Mouse (Mus musculus): ENCODE measurements at regions not wholly inside any gene's neighbourhood (a gene's known extent, or its start where the extent isn't known, plus 50 kb on each side); places are given as distances from the start of the nearest gene placed in this dataset.

DNA sequence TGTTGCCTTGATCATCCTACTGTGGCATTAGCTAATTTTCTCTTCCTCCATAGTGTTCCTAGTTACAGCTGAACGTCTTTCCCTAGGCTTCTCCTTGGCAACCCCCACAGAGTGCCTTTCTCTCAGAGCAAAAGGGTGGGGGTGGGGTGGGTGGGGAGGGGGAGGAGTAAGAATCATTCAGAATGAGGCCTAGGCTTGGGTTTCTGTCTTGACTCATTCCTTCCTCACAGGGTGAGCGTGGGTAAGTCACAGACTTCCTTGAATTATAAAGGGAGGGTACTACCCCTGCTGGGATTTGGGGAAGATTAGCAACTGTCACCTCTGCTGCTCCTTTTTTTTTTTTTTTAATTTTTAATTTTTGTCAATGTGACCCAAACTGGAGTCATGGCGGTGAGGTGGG is 114.5 kb downstream of the Dhx35 start:
- intact Hi-C loops (cut with DNase I), result no loop called here

DNA sequence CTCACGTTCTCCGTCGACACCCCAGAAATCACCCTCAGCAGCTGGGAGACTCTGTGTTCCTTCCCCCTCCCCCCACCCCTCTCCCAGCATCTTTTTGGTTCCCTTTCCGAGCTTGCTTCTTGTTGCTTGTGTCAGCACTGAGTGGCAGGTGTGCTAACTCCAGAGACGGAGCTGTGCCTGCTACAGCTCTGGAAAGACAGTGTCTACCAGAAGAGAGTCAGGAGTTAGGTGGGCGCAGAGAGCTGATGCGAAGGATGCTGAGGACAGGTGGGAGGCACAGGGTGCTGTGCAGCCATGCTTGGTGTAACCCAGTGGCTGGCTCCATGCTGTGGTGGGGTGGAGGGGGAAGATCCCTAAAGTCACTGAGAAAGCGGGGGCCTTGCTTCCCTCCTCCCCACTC is 115.7 kb downstream of the Dhx35 start:
- intact Hi-C loops (cut with DNase I), result loop anchor here (5.0 kb wide), 3 partner anchors 152 to 1682 kb away; no protein-coding TSS in a partner anchor

DNA sequence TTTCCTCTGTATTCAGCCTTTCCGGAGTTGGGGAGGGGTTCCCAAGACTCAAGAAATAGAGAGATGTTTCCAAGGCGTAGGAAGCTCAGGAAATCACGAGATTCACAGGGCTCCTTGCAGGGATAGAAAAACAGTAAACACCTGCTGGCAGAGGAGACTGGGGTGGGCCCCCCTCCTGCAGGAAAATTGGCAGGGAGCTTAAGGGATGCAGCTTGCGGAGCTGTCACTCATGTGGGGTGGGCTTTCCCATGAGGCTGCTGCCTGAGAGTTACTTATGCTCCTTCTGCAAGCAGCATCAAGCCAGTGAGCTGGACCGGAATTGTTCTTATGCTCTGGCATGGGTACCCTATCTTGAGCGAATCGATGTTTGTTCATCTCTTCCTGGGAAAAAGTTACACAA is 116.6 kb downstream of the Dhx35 start:
- intact Hi-C loops (cut with DNase I), result loop anchor here (5.0 kb wide), 3 partner anchors 151 to 1681 kb away; no protein-coding TSS in a partner anchor

- intact Hi-C loops (cut with DNase I), result loop anchor here (5.0 kb wide), 3 partner anchors 150 to 1680 kb away; no protein-coding TSS in a partner anchor
Measured at GRCm38 (mm10) chr2:158912631-158913258, 118.1 kb downstream of the Dhx35 start.

DNA sequence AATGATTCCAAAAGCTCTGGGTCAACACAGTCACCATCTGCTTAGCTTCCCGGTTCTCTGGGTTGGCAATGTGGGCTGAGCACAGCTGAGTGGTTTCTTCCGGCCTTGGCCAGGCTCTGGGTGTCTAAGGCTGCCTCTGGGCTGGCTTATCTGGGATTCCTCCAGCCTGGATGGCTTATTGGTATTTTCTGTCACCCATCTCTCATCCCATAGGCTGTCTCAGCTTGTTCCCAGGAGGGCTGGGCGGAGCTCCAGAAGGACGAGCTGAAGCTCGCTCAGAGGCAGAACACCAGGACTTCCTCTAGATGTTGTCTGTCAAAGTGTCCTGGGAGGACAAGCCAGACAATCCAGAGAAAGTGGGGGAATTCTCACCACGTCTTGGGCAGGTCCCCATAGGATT is 122.8 kb downstream of the Dhx35 start:
- intact Hi-C loops (cut with DNase I), result no loop called here

GRCm38 (mm10) chr2:158918312-158918711 is 123.7 kb downstream of the Dhx35 start:
- intact Hi-C loops (cut with DNase I), result no loop called here

DNA sequence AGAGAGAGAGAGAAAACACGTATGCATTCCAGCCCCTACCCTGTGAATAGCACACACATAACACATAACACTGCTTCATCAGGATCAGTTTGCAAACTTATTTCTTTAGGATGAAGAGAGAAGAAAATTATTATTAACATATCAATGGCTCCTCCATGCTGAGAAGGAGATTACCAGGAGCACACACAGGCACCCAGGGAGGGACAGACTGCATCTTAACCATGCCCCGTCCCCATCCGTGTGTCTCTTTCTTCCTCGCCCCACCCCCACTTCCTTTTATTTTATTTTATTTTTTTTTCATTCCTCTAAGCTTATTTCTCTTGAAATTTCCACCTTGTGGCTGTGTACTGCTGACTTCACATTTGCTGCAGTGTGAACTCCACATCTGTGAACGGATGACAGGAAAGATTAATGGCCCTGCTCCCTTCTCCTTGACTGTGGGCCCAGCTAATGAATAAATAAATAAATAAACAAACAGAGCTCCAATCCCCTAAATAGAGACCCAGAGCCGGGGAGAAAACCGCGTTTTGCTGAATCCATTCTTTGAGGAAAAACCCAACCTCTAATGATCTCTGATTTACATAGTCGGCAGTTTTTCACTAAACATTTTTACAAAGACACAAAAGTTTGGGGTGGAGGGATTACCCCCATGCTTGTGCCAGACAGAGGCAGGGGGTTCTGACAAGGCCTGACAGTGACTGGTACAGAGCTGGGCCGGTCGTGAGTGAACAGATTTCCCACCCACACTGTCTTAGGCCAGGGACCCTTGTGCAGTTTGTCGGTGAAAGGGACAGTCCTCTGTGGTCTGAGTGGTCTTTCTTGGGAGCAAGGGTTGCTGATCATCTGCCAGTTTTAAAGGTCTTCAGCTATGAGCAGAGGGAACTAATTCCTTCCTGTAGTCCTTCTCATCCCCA is 127.0 kb downstream of the Dhx35 start:
- intact Hi-C loops (cut with DNase I), result no loop called here

GRCm38 (mm10) chr2:158922766-158923165 is 128.2 kb downstream of the Dhx35 start:
- intact Hi-C loops (cut with DNase I), result no loop called here

DNA sequence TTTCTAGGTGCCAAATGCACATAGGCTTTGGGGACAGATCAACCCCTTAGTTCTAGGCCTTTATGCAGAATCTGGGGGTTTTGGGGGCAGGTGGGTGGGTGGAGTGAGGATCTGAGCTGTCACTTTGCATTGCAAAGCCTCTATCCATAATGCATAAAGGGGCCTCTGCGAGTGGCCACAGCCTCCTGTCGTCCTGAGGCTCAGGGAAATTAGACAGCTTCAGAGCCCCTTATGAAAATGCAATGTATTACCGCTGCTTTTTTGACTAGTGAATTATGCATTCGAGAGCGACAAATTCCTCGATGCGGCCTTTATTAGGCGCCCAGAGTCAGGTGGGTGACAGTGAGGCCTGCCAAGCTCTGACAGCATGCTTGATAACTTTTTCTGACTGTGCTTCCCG is 134.9 kb downstream of the Dhx35 start:
- intact Hi-C loops (cut with DNase I), result no loop called here

DNA sequence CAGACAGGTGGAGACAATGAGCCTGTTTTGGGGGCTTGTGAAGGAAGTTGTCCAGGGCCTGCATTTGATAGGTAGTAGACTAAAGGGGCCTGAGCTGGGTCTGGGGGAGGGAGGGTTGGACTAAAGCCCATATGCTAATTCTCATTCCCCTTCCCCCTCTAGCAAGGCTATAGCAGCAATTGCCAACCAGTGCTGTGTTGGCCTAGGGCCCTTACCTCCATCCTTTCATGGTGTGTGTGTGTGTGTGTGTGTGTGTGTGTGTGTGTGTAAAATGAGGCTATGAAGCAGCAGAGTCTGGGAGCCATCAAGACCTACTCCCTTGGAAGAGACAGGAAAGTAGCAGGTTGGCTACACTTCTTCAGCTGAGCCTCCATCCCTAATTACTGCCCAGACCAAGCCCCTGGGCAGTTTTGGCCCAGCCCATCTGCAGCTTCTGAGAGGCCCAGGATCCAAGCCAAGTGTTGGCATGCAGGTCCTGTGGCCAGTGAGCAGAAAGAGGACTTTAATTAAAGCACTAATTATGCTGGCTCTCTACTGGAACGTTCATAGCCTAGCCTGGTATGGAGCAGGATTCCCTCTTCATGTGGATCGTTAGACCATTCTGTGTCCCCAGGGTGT is 143.4 kb downstream of the Dhx35 start:
- intact Hi-C loops (cut with DNase I), result no loop called here

DNA sequence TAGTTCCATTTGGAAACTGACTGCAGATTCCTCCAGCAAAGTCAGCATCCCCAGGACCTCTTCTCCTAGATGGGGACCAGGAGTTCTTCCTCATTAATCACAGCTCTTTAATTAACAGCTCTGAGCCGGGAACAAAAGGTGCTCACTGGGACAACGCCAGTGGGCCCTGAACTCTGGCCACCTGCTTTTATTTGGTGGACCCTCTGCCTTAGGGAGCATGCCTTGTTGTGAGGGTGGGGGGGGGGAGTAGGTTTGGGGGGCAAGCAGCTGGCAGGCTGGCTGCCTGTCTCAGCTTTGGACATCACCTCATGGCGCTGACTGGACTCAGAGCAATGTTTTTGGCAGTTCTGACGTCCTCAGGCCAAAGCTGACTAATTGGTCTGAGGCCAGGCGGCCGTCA is 154.8 kb downstream of the Dhx35 start:
- intact Hi-C loops (cut with DNase I), result no loop called here

DNA sequence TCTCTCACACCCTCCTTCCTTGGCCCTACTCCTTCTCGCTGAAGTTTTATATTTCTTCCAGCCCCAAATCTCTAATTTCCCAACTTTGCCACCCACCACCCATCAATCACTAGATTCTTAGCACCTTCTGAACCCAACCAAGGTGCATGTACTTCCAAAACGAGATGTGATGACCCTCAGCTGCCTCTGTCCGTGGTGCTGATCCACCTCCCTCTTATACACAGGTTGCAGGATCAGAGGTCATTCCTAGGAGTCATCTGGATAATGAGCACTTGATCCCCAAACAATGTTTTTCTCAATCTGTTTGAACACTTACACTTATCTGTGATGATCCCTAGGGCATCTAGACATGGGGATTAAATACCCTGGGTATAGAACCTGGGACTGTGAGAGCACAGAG is 156.5 kb downstream of the Dhx35 start:
- intact Hi-C loops (cut with DNase I), result no loop called here

DNA sequence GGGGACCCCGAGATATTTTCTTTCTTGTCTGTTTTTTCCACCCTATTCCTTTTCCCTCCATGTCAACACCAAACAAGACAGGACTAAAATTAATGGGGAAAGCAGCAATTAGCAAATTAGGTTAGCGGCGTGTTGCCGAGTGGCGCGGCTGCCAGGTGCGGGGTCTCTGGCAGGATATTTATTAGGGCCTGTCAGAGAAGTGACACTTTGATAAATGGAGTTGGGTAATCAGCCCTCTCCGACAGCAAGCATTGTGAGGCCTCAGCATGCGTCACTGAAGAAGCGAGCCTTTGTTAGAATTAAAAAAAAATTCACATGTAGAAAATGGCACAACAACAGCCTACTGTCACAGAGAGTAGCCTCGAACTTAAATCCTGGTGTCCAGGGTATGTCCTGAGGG is 162.3 kb downstream of the Dhx35 start:
- intact Hi-C loops (cut with DNase I), result no loop called here

DNA sequence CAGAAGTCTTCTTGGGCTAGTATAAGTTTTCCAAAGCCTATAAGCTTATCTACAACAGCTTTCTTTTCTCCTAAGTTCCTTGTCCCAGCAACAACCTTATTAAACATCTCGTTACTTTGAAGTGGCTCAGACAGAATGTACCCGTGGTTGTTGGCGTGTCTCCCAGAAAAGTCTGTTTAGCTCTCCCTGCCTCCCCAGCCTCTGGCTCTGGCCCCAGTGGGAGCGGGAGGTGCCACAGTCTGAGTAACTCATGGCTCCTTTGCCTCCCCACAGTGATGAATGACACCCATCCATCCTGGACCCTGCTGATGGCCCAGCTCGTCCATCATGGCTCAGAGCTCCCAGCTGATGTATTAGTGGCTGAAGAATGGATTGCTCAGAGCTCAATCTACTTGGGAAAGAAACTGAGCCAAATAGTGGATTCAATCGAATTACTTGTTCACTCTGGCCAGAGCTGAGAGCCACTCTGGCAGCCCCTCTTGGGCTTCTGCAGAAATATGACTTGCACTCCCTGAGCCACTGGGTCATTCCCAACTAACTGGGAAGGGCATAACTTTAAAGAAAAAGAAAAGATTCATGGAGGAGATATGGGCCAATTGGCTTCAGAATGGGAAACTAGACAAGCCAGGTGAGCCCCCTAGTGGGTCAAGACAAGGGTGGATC is 170.5 kb downstream of the Dhx35 start:
- intact Hi-C loops (cut with DNase I), result no loop called here

GRCm38 (mm10) chr2:158972178-158972577 is 177.6 kb downstream of the Dhx35 start:
- intact Hi-C loops (cut with DNase I), result no loop called here

DNA sequence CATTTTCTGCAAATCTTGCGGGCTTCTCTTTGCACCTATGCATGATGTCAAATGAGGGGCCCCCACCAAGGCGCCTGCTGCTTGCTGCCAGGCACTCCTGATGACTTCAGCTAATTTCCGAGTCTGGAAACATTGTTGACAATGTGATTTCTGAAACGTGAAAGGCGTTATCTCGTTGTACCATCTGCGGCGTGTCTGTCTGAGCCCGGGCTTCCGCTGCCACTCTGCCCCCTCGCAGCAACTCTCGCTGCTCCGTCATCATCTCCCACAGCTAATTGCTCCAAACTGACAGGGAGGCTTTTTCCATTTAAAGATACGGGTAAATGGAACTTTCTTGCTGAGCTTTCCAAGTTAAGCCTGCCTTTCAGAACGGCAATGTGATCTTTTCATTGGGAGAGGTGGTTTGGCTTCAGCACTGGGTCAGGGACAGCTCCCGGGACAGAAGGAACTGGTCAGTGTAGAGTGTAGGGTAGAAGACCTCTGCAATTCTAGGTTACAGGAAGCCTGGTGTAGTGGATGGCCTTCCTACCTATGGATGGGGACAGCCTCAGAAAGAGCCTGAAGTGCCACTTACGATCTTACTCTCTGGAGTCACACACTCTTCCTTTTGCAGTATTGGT is 191.0 kb downstream of the Dhx35 start:
- intact Hi-C loops (cut with DNase I), result no loop called here

GRCm38 (mm10) chr2:159002481-159003186 is 208.0 kb downstream of the Dhx35 start:
- intact Hi-C loops (cut with DNase I), result no loop called here

GRCm38 (mm10) chr2:159003187-159003497 is 208.5 kb downstream of the Dhx35 start:
- intact Hi-C loops (cut with DNase I), result no loop called here

DNA sequence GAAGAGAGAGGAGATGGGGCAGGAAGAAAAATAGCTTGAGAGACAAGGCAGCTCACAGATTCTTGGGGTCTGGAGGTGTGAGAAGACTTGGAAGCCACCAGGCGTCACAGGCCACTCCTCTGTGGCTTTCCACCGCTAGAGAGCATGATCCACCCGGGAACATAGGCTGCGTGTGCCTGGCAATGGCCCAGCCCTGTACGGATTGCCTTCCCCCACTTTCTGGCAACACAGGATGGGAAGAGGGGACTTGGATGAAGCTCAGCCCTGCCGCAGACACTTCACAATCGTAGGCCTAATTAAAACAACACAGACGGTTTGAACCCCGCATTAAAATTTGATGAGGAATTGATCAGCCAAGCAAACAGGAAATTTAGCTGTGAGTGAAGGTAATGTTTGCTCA is 209.8 kb downstream of the Dhx35 start:
- intact Hi-C loops (cut with DNase I), result no loop called here

DNA sequence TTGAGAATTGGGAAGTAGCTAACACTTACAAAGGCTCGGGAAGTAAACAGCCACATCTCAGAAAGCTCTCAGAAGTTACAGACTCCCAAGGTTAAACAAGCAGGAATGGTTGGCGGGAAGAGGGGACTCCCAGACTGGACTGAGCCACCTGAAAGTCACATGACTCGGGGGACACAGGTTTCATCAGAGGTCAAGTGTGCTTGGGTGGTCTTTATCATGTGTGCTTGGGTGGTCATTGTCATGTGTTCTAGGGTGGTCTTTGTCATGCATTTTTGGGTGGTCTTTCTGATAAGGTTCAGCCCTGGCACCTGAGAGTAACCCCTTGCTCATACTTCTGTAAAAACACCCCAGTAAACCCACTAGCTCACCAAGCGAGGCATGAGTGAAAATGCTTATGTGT is 218.1 kb downstream of the Dhx35 start:
- intact Hi-C loops (cut with DNase I), result no loop called here

- intact Hi-C loops (cut with DNase I), result no loop called here
Measured at GRCm38 (mm10) chr2:159014553-159014952, 219.9 kb downstream of the Dhx35 start.

Measured in adrenal gland (tissue).